15 mouse cellular contexts compared by ENCODE assay signal in genomic region chr12:46284519-46284918, GRCm38 (mm10).
"Had no signal": no experiment of that assay in that cellular context is flagged by ENCODE, and none has a peak within 500 bp of the region (broad histone marks: within the 10 kb centered on the region; RNA-seq: fewer than 3 reads in every experiment).

No protein-coding gene starts in this region.

- H3K4me1 ChIP-seq: intestine, embryonic 15.5 days; limb, embryonic 13.5 days; midbrain, embryonic 10.5 days had no signal

- H3K36me3 ChIP-seq: intestine, embryonic 15.5 days; limb, embryonic 13.5 days; midbrain, embryonic 10.5 days had no signal

- H3K9ac ChIP-seq: intestine, embryonic 15.5 days; limb, embryonic 13.5 days; liver, embryonic 14.5 days had no signal

- H3K27me3 ChIP-seq: intestine, embryonic 15.5 days; limb, embryonic 13.5 days had no signal

- ATAC-seq: intestine, embryonic 15.5 days had no signal

- H3K27ac ChIP-seq: intestine, embryonic 15.5 days; limb, embryonic 13.5 days; liver, embryonic 14.5 days; midbrain, embryonic 10.5 days had no signal

- H3K4me2 ChIP-seq: intestine, embryonic 15.5 days; limb, embryonic 13.5 days had no signal

- H3K4me3 ChIP-seq: intestine, embryonic 15.5 days; limb, embryonic 13.5 days; midbrain, embryonic 10.5 days; myocyte had no signal

- H3K9me3 ChIP-seq: intestine, embryonic 15.5 days; limb, embryonic 13.5 days; midbrain, embryonic 10.5 days had no signal

- DNase-seq: kidney, postnatal 10 days; left cerebral cortex, postnatal 4 days; lung, adult 18-20 months; lung, postnatal 36 days; midbrain, embryonic 14.5 days; retina, postnatal 1 day; right cerebral cortex, postnatal 4 days; spleen, adult 18-20 months; thymus, adult 18-20 months; thymus, postnatal 36 days had no signal
